Mouse (Mus musculus) A20 (cell line): ENCODE results near the gene Agr3.

Experiments used
- DNase-seq: peaks from one replicate; pipeline ENCODE4 v3.0.0-alpha.2; 2011; ENCODE audit warnings: low read depth, low spot score

Gene Agr3

GRCm38 (mm10) chr12:35925402-35925801 is at the start of gene Agr3:
Gene Agr3 (plus strand): TSS chr12:35925620.
- DNase-seq: no peak

- peak; percentile 59 for DNase-seq
Measured at GRCm38 (mm10) chr12:35884892-35885558, 40.4 kb upstream of the Agr3 start.

- DNase-seq: no peak
Measured at GRCm38 (mm10) chr12:35889383-35889782, 36.0 kb upstream of the Agr3 start.

GRCm38 (mm10) chr12:35890756-35891155 is 34.7 kb upstream of the Agr3 start:
- no peak for DNase-seq

GRCm38 (mm10) chr12:35894304-35894900 is 31.0 kb upstream of the Agr3 start:
- DNase-seq: no peak

- DNase-seq: peak; percentile 65
Measured at GRCm38 (mm10) chr12:35895875-35896763, 29.3 kb upstream of the Agr3 start.

GRCm38 (mm10) chr12:35896764-35897282 is 28.6 kb upstream of the Agr3 start:
- no peak for DNase-seq

GRCm38 (mm10) chr12:35910632-35911031 is 14.8 kb upstream of the Agr3 start:
- DNase-seq: no peak

- no peak for DNase-seq
Measured at GRCm38 (mm10) chr12:35915813-35916212, 9.6 kb upstream of the Agr3 start.

GRCm38 (mm10) chr12:35916467-35916866 is 9.0 kb upstream of the Agr3 start:
- DNase-seq: no peak

- DNase-seq: no peak
Measured at GRCm38 (mm10) chr12:35918031-35918430, 7.4 kb upstream of the Agr3 start.

GRCm38 (mm10) chr12:35927804-35928203 is 2.4 kb downstream of the Agr3 start:
- DNase-seq: peak; percentile 7

GRCm38 (mm10) chr12:35932816-35933215 is 7.4 kb downstream of the Agr3 start:
- DNase-seq: no peak

- no peak for DNase-seq
Measured at GRCm38 (mm10) chr12:35951757-35952156, 26.3 kb downstream of the Agr3 start.

GRCm38 (mm10) chr12:35957235-35957634 is 31.8 kb downstream of the Agr3 start:
- peak; percentile 59 for DNase-seq

- no peak for DNase-seq
Measured at GRCm38 (mm10) chr12:35966098-35966767, 40.8 kb downstream of the Agr3 start.

- DNase-seq: no peak
Measured at GRCm38 (mm10) chr12:35966768-35967141, 41.3 kb downstream of the Agr3 start.

GRCm38 (mm10) chr12:35975898-35976297 is 50.5 kb downstream of the Agr3 start:
- no peak for DNase-seq

GRCm38 (mm10) chr12:35977633-35978246 is 52.3 kb downstream of the Agr3 start:
- DNase-seq: no peak

- DNase-seq: no peak
Measured at GRCm38 (mm10) chr12:35979625-35980024, 54.2 kb downstream of the Agr3 start.

- no peak for DNase-seq
Measured at GRCm38 (mm10) chr12:35981732-35982360, 56.4 kb downstream of the Agr3 start.
